Mouse (Mus musculus): Measurements from ENCODE around the gene Six5.
A peak's percentile ranks its signal among the peaks of the same experiment; 100 is the strongest.

GRCm38 (mm10) chr7:19093537-19094385 is 633 bp upstream of the Six5 start:
- TF ChIP-seq MYC (IDR thresholded peaks at IDR 0.05; ENCODE audit: low read depth, low read length) (no peak), NELFE (IDR thresholded peaks at IDR 0.05; ENCODE audit: low read depth, low read length) (peak; percentile 76), MAZ (IDR thresholded peaks at IDR 0.05; ENCODE audit: low read depth, low read length) (peak; percentile 90), MAX (IDR thresholded peaks at IDR 0.05; ENCODE audit: low read length) (no peak; the same call in 1 of the 2 replicates), POLR2A (IDR thresholded peaks at IDR 0.05; ENCODE audit: control insufficient read depth in 1 of 2, insufficient read depth in 1 of 2, low read depth in 1 of 2, low read length in 2 of 2, poor library complexity in 1 of 2) (peak; percentile 18 to 67; a peak in 1 of 4 replicates), CTCF (IDR thresholded peaks at IDR 0.05 in 2 of 3, conservative IDR thresholded peaks at IDR 0.05 in 1 of 3; ENCODE audit: control insufficient read depth in 1 of 3, insufficient read depth in 1 of 3, low read depth in 2 of 3, low read length in 3 of 3, poor library complexity in 1 of 3, severe bottlenecking in 1 of 3) (no peak), ZNF384 (IDR thresholded peaks at IDR 0.05; ENCODE audit: low read depth, low read length) (peak; percentile 60; the same call in 1 of the 2 replicates), USF1 (IDR thresholded peaks at IDR 0.05; ENCODE audit: low read depth, low read length) (no peak), MEF2A (IDR thresholded peaks at IDR 0.05; ENCODE audit: extremely low read depth, insufficient replicate concordance, low read depth, low read length, poor library complexity, severe bottlenecking) (no peak), ZC3H11A (IDR thresholded peaks at IDR 0.05; ENCODE audit: low read depth, low read length) (no peak), EP300 (IDR thresholded peaks at IDR 0.05; ENCODE audit: low read depth in 1 of 2, low read length in 2 of 2) (no peak), KAT2A (conservative IDR thresholded peaks at IDR 0.05; ENCODE audit: low read depth, low read length) (no peak; the same call in 1 of the 2 replicates)
